Mouse (Mus musculus) myocyte (in vitro differentiated cells): ENCODE results near the gene Lipk. TPM values are rescaled to one million over a fixed set of nuclear protein-coding genes. Genes with fewer than 3 reads are reported as not detected.

Experiments used
- H3K27me3 ChIP-seq: one replicate; pipeline ENCODE4 v1.6.1; 2011; ENCODE audit not compliant: control insufficient read depth, insufficient read depth, insufficient read length
- H3K36me3 ChIP-seq: one replicate; pipeline ENCODE4 v1.6.1; 2011; ENCODE audit not compliant: control insufficient read depth, insufficient read depth
- H3K4me2 ChIP-seq: one replicate; pipeline ENCODE4 v1.6.1; 2011; ENCODE audit warnings: low read depth, control low read depth
- H3K4me3 ChIP-seq: one replicate; pipeline ENCODE4 v1.5.1; 2011; ENCODE audit warnings: mild to moderate bottlenecking, control low read depth, moderate library complexity
- H3K79me2 ChIP-seq: one replicate; pipeline ENCODE4 v1.6.1; 2011; ENCODE audit not compliant: control insufficient read depth, insufficient read depth
- H3ac ChIP-seq: one replicate; pipeline ENCODE4 v1.6.1; 2011; ENCODE audit not compliant: control insufficient read depth, insufficient read length
- CEBPB ChIP-seq: IDR thresholded peaks from 2 replicates; pipeline ENCODE4 v1.6.1; 2011; ENCODE audit warnings: mild to moderate bottlenecking, moderate library complexity; ENCODE audit not compliant: poor library complexity, insufficient read depth, severe bottlenecking
- E2F4 ChIP-seq: IDR thresholded peaks from one replicate; pipeline ENCODE4 v1.6.1; 2011; ENCODE audit warnings: mild to moderate bottlenecking, control low read depth, moderate library complexity; ENCODE audit not compliant: insufficient read depth
- MAX ChIP-seq: IDR thresholded peaks from one replicate; pipeline ENCODE4 v1.6.1; 2011; ENCODE audit warnings: low read depth, mild to moderate bottlenecking, control low read depth
- MYOD1 ChIP-seq, 3 experiments: IDR thresholded peaks; one replicate each; pipeline ENCODE4 v1.6.1; 2011; ENCODE audit warnings: control low read depth in 2 of 3, low read depth in 2 of 3, mild to moderate bottlenecking in 2 of 3, moderate library complexity in 1 of 3; ENCODE audit not compliant: insufficient read length in 2 of 3, control insufficient read depth in 1 of 3
- MYOG ChIP-seq, 3 experiments: IDR thresholded peaks; one replicate each; pipeline ENCODE4 v1.6.1; 2011; ENCODE audit warnings: control low read depth in 2 of 3, low read depth in 2 of 3, mild to moderate bottlenecking in 2 of 3; ENCODE audit not compliant: insufficient read length in 2 of 3, control insufficient read depth in 1 of 3, insufficient read depth in 1 of 3
- POLR2A ChIP-seq: IDR thresholded peaks from one replicate; pipeline ENCODE4 v1.6.1; 2011; ENCODE audit warnings: low read depth, mild to moderate bottlenecking, control low read depth, moderate library complexity; ENCODE audit not compliant: insufficient read length
- POLR2AphosphoS2 ChIP-seq: IDR thresholded peaks from one replicate; pipeline ENCODE4 v1.6.1; 2011; ENCODE audit warnings: low read depth, control low read depth; ENCODE audit not compliant: insufficient read length
- REST ChIP-seq: IDR thresholded peaks from one replicate; pipeline ENCODE4 v1.6.1; 2011; ENCODE audit warnings: mild to moderate bottlenecking, control low read depth, moderate library complexity; ENCODE audit not compliant: insufficient read depth, insufficient read length
- SRF ChIP-seq: IDR thresholded peaks from one replicate; pipeline ENCODE4 v1.6.1; 2011; ENCODE audit warnings: low read depth; ENCODE audit not compliant: control insufficient read depth, insufficient read length
- TCF12 ChIP-seq: IDR thresholded peaks from one replicate; pipeline ENCODE4 v1.6.1; 2011; ENCODE audit warnings: mild to moderate bottlenecking, control low read depth; ENCODE audit not compliant: poor library complexity, insufficient read depth, severe bottlenecking
- TCF3 ChIP-seq: IDR thresholded peaks from one replicate; pipeline ENCODE4 v1.6.1; 2011; ENCODE audit warnings: low read depth, control low read depth; ENCODE audit not compliant: insufficient read length
- USF1 ChIP-seq: IDR thresholded peaks from one replicate; pipeline ENCODE4 v1.6.1; 2011; ENCODE audit warnings: low read depth, mild to moderate bottlenecking, control low read depth, moderate library complexity
- polyA plus RNA-seq: library from polyadenylated mRNA; unstranded; fragments of >200 nt; fragmentation: generic; extraction: Trizol; gene quantifications from one replicate; pipeline ENCODE4 v1.2.1, GENCODE M21; 2012; ENCODE audit warnings: missing spikeins

Gene Lipk
- polyA plus RNA-seq, 1 experiment: not detected

DNA sequence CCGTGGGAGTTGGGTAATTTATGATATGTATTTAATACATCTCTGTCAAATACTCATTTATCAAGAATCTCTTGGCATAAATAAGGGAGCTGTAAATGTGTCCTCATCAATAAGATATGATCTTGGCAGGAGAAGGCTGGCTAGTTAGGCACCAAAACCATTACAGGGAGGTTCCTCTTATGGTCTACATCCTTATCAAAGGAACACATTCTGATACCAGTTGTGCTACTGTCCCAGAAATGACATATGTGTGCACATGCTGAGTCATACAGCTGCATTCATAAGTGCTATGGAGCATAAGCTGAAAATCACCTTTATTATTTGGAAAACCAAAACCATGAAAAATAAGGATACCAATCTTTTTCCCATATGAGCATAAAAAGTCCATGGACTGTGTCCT lies 55.5 kb downstream of the Lipk start:
- Histone ChIP-seq H3K79me2 (no peaks in the 10 kb centered on the region), H3ac (no peak overlapping the region), H3K4me3 (no peak overlapping the region), H3K36me3 (no peaks in the 10 kb centered on the region), H3K4me2 (no peak overlapping the region), H3K27me3 (no peaks in the 10 kb centered on the region)
- TF ChIP-seq POLR2AphosphoS2: no peak
- no peak for TF ChIP-seq MYOG (IDR thresholded peaks at IDR 0.05; ENCODE audit: control insufficient read depth in 1 of 3, insufficient read depth in 1 of 3, insufficient read length in 2 of 3, low read depth in 2 of 3)
- TF ChIP-seq REST: no peak
- no peak for TF ChIP-seq MAX
- TF ChIP-seq USF1: no peak
- no peak for TF ChIP-seq CEBPB
- no peak for TF ChIP-seq E2F4
- no peak for TF ChIP-seq SRF
- TF ChIP-seq TCF12: no peak
- TF ChIP-seq MYOD1 (IDR thresholded peaks at IDR 0.05; ENCODE audit: control insufficient read depth in 1 of 3, insufficient read length in 2 of 3, low read depth in 2 of 3): no peak

DNA sequence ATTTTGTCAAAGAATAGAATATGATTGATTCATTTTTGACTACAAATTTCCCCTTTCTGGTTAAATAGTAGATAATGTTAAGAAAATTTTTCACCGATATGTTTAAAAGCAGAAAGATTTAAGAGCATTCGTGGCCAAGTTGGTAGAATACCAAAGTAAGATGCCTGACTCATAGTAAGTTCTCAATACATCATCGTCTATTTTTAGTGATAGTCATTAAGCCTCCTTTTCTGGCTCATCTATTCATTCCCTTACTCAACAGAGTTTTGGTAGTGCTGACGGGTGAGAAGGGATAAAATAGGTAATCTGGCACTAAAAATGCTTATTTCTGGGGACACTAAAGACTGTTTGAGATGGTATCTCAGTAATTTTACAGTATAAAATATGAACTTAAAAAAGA lies 56.0 kb downstream of the Lipk start:
- no peak for TF ChIP-seq USF1
- TF ChIP-seq TCF3: no peak
- TF ChIP-seq CEBPB: no peak
- TF ChIP-seq TCF12: no peak
- TF ChIP-seq POLR2AphosphoS2: no peak
- no peak for TF ChIP-seq REST
- TF ChIP-seq E2F4: no peak
- TF ChIP-seq MAX: no peak
- TF ChIP-seq MYOG (IDR thresholded peaks at IDR 0.05; ENCODE audit: control insufficient read depth in 1 of 3, insufficient read depth in 1 of 3, insufficient read length in 2 of 3, low read depth in 2 of 3): no peak
- TF ChIP-seq MYOD1 (IDR thresholded peaks at IDR 0.05; ENCODE audit: control insufficient read depth in 1 of 3, insufficient read length in 2 of 3, low read depth in 2 of 3): no peak

DNA sequence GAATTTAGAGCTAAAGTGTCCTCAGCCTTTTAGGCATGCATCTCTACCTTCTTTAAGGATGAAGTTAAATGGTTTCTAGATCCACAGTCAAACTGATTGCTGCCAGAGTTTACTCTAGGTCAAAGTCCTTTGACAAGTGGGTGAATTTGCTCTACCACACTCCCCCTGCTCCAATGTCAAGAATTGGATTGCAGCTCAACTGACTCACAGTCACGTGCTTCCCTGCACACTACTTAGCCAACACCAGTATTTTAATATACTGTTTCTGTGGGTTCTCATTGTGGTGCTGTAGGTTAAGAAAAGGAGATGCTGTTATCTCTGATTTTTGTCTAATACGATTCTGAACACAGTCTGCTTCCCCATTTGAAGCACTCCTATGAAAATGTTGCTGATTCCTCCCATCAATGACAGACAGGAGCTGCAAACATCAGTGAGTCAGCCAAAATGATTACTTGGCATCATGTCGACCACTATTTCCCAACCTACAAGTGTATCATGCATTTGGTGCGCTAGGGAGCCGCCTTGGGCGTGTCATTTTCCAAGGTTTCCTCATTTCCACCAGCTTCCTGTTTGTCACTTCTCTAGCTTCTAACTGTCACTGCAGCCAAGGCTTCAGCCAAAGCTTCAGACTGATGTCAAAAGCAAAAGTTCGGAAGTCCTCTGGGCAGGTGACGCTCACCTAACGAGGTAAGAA lies 58.8 kb downstream of the Lipk start, which contains the start of gene Lipn:
TSS of gene Lipn (plus strand) at position 580 of the 694 bp plus-strand sequence.
- Histone ChIP-seq H3K36me3 (no peaks in the 10 kb centered on the region), H3K4me2 (no peak within 1 kb of the TSS), H3K27me3 (no peaks in the 10 kb centered on the region), H3ac (no peak within 1 kb of the TSS), H3K79me2 (no peaks in the 10 kb centered on the region), H3K4me3 (no peak within 1 kb of the TSS)
- no peak for TF ChIP-seq TCF3
- peak; percentile 78 for TF ChIP-seq USF1
- no peak for TF ChIP-seq REST
- TF ChIP-seq POLR2AphosphoS2: no peak

More for the DNA sequence above, 56.0 kb downstream of the Lipk start:
- H3K27me3 ChIP-seq: no peaks in the 10 kb centered on the region
- H3ac ChIP-seq: no peak overlapping the region
- no peaks in the 10 kb centered on the region for H3K79me2 ChIP-seq
- no peak overlapping the region for H3K4me2 ChIP-seq
- H3K4me3 ChIP-seq: no peak overlapping the region
- H3K36me3 ChIP-seq: no peaks in the 10 kb centered on the region

DNA sequence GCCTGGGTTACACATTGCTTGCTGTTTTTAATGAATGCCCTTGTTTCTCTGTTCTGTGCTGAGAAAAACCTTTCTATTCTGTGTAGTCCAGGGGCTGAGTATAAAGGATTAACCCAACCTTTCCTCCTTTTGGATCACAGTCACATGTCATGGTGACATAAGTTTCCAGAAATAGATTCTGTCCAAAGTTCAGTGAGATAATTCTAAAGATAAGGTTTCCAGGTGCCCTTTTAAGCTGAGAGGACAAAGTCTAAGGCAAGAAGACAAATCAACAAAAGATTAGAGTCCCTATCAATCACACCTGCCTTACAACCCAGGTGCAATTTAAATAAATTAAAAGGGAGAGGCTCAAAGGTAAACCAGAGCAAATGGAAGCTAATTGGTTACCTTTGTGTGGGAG lies 66.1 kb downstream of the Lipk start:
- H3K27me3 ChIP-seq: no peaks in the 10 kb centered on the region

DNA sequence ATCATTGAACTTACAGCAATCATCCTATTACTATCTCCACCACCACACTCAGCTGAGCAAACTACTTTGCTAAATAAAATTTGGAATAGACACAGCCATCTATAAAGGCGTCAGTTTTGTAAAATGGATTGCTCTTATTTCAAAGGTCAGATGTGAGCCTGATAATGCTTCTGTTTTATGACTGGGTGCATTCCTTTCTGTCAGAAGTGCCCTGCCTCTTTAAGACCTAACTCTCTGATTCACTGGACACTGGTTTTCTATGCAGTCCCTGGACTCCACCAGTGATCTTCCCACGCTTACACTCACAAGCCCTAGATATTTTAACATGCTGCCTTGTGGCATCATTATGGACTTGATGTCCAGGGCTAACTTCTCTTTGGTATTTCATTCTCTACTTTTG lies 70.0 kb downstream of the Lipk start:
- Histone ChIP-seq H3ac (no peak overlapping the region), H3K27me3 (no peaks in the 10 kb centered on the region), H3K79me2 (no peaks in the 10 kb centered on the region), H3K36me3 (no peaks in the 10 kb centered on the region), H3K4me2 (no peak overlapping the region), H3K4me3 (no peak overlapping the region)
- no peak for TF ChIP-seq MYOG (IDR thresholded peaks at IDR 0.05; ENCODE audit: control insufficient read depth in 1 of 3, insufficient read depth in 1 of 3, insufficient read length in 2 of 3, low read depth in 2 of 3)
- TF ChIP-seq TCF12: no peak
- TF ChIP-seq E2F4: no peak
- no peak for TF ChIP-seq TCF3
- no peak for TF ChIP-seq MYOD1 (IDR thresholded peaks at IDR 0.05; ENCODE audit: control insufficient read depth in 1 of 3, insufficient read length in 2 of 3, low read depth in 2 of 3)
- TF ChIP-seq SRF: no peak
- TF ChIP-seq MAX: no peak
- no peak for TF ChIP-seq CEBPB
- TF ChIP-seq POLR2A: no peak
- no peak for TF ChIP-seq REST
- no peak for TF ChIP-seq POLR2AphosphoS2
- TF ChIP-seq USF1: no peak

More for the DNA sequence above, 66.1 kb downstream of the Lipk start:
- H3K4me3 ChIP-seq: no peak overlapping the region
- H3K79me2 ChIP-seq: no peaks in the 10 kb centered on the region
- TF ChIP-seq POLR2AphosphoS2 (no peak), TCF12 (no peak), REST (no peak), USF1 (no peak), CEBPB (no peak), MYOD1 (IDR thresholded peaks at IDR 0.05; ENCODE audit: control insufficient read depth in 1 of 3, insufficient read length in 2 of 3, low read depth in 2 of 3) (no peak), TCF3 (no peak), E2F4 (no peak), POLR2A (no peak), MAX (no peak), SRF (no peak)
- no peak overlapping the region for H3K4me2 ChIP-seq
- no peak overlapping the region for H3ac ChIP-seq
- no peaks in the 10 kb centered on the region for H3K36me3 ChIP-seq
